9 mouse cellular contexts compared by ENCODE assay signal in genomic region chr4:133089802-133090201, GRCm38 (mm10). TPM values are rescaled to one million over a fixed set of nuclear protein-coding genes. Genes with fewer than 3 reads are reported as not detected.
DNase-seq lines count a peak whose midpoint lies in the region; ATAC-seq and TF ChIP-seq lines count a peak whose summit lies in the region.
"Had no signal": no experiment of that assay in that cellular context is flagged by ENCODE, and none has a peak within 500 bp of the region (broad histone marks: within the 10 kb centered on the region; RNA-seq: fewer than 3 reads in every experiment).

No protein-coding gene starts in this region.

- H3K36me3 ChIP-seq in heart, embryonic 11.5 days (ENCODE audit: control insufficient read depth, insufficient read depth, low read length) = no peaks in the 10 kb centered on the region
- H3K36me3 ChIP-seq in lung, postnatal 0 days (ENCODE audit: insufficient read depth, low read length) = no peaks in the 10 kb centered on the region
- H3K36me3 ChIP-seq in limb, embryonic 11.5 days (ENCODE audit: control insufficient read depth, insufficient read depth, low read length) = no peaks in the 10 kb centered on the region
- no peaks in the 10 kb centered on the region for H3K36me3 ChIP-seq in stomach, embryonic 16.5 days (ENCODE audit: control insufficient read depth, insufficient read depth, low read length)

- no peak for DNase-seq in heart, adult 18-20 months
- DNase-seq in lung, postnatal 0 days (ENCODE audit: low spot score) = no peak
- no peak for DNase-seq in lung, adult 2 months
- no peak for DNase-seq in limb, embryonic 11.5 days (ENCODE audit: low spot score)
- no peak for DNase-seq in adrenal gland, adult 8-10 months
- DNase-seq in embryo, embryonic 9.5 days (ENCODE audit: extremely low spot score) = no peak
- DNase-seq: lung, postnatal 36 days had no signal

- H3K4me3 ChIP-seq in heart, embryonic 11.5 days (ENCODE audit: low read depth, low read length) = no peak overlapping the region
- H3K4me3 ChIP-seq in lung, postnatal 0 days (ENCODE audit: low read depth, low read length) = no peak overlapping the region
- no peak overlapping the region for H3K4me3 ChIP-seq in lung, adult 2 months (replicated peaks; ENCODE audit: extremely low read depth, low read depth, low read length)
- no peak overlapping the region for H3K4me3 ChIP-seq in limb, embryonic 11.5 days (ENCODE audit: low read depth, low read length)
- H3K4me3 ChIP-seq in stomach, embryonic 16.5 days (replicated peaks; ENCODE audit: low read length) = no peak overlapping the region

- H3K27me3 ChIP-seq in heart, embryonic 11.5 days (ENCODE audit: control insufficient read depth, insufficient read depth, low read length) = peaks cover 3% of the 10 kb centered on the region; the same call in 1 of the 2 replicates
- no peaks in the 10 kb centered on the region for H3K27me3 ChIP-seq in lung, postnatal 0 days (replicated peaks; ENCODE audit: insufficient read depth, low read length)
- 0 out of 2 replicates have a peak, but pooled peaks cover 2% of the 10 kb centered on the region for H3K27me3 ChIP-seq in limb, embryonic 11.5 days (ENCODE audit: control insufficient read depth, insufficient read depth, low read length)
- no peaks in the 10 kb centered on the region for H3K27me3 ChIP-seq in stomach, embryonic 16.5 days (ENCODE audit: control insufficient read depth, insufficient read depth, low read length)

- H3K4me1 ChIP-seq in heart, embryonic 11.5 days (ENCODE audit: control insufficient read depth, insufficient read depth, low read length) = peaks cover 87% of the 10 kb centered on the region
- peaks cover 46% of the 10 kb centered on the region for H3K4me1 ChIP-seq in lung, postnatal 0 days (ENCODE audit: insufficient read depth, low read depth, low read length)
- peaks cover 49% of the 10 kb centered on the region for H3K4me1 ChIP-seq in lung, adult 2 months (ENCODE audit: control insufficient read depth, insufficient read depth, low read length)
- H3K4me1 ChIP-seq in limb, embryonic 11.5 days (ENCODE audit: control insufficient read depth, insufficient read depth, low read length) = peaks cover 67% of the 10 kb centered on the region
- peaks cover 90% of the 10 kb centered on the region for H3K4me1 ChIP-seq in stomach, embryonic 16.5 days (ENCODE audit: control insufficient read depth, insufficient read depth, low read length)

- no peak for ATAC-seq in heart, embryonic 11.5 days (replicated peaks; ENCODE audit: insufficient number of reproducible peaks, low FRiP score, low TSS enrichment)
- no peak for ATAC-seq in lung, postnatal 0 days
- no peak for ATAC-seq in limb, embryonic 11.5 days (ENCODE audit: insufficient number of reproducible peaks, low FRiP score, low TSS enrichment, low read depth)
- ATAC-seq in stomach, embryonic 16.5 days (ENCODE audit: insufficient read depth, low FRiP score) = no peak

- no peaks in the 10 kb centered on the region for H3K9me3 ChIP-seq in heart, embryonic 11.5 days (replicated peaks; ENCODE audit: control insufficient read depth, low read length)
- no peaks in the 10 kb centered on the region for H3K9me3 ChIP-seq in lung, postnatal 0 days (ENCODE audit: low read length)
- no peaks in the 10 kb centered on the region for H3K9me3 ChIP-seq in limb, embryonic 11.5 days (ENCODE audit: control insufficient read depth, low read length)
- H3K9me3 ChIP-seq in stomach, embryonic 16.5 days (replicated peaks; ENCODE audit: control insufficient read depth, low read length) = no peaks in the 10 kb centered on the region

- TF ChIP-seq POLR2A in lung, adult 2 months (IDR thresholded peaks at IDR 0.05; ENCODE audit: borderline replicate concordance, extremely low read depth, low read depth, low read length) = no peak

- peak overlapping the region; percentile 86 for H3K27ac ChIP-seq in heart, embryonic 11.5 days (ENCODE audit: low read depth, low read length)
- H3K27ac ChIP-seq in lung, postnatal 0 days (ENCODE audit: low read length) = peak overlapping the region; percentile 87
- H3K27ac ChIP-seq in limb, embryonic 11.5 days (replicated peaks; ENCODE audit: low read depth, low read length) = peak overlapping the region; percentile 83
- peak overlapping the region; percentile 94 for H3K27ac ChIP-seq in stomach, embryonic 16.5 days (ENCODE audit: low read length)

- WGBS in heart, embryonic 11.5 days (ENCODE audit: insufficient replicate concordance) = 55% methylated on average over 4 of the region's 4 CpGs
- WGBS in lung, postnatal 0 days = 75% methylated on average over 4 of the region's 4 CpGs
- WGBS in lung, adult 2 months = 82% methylated on average over 4 of the region's 4 CpGs
- WGBS in limb, embryonic 11.5 days = 69% methylated on average over 4 of the region's 4 CpGs
- 68% methylated on average over 4 of the region's 4 CpGs for WGBS in stomach, embryonic 16.5 days

- H3K9ac ChIP-seq in heart, embryonic 11.5 days (ENCODE audit: low read depth, low read length) = no peak overlapping the region; the same call in 1 of the 2 replicates
- H3K9ac ChIP-seq in lung, postnatal 0 days (replicated peaks; ENCODE audit: low read depth) = no peak overlapping the region
- no peak overlapping the region; the same call in 1 of the 2 replicates for H3K9ac ChIP-seq in limb, embryonic 11.5 days (ENCODE audit: low read length)
- peak overlapping the region; percentile 60 for H3K9ac ChIP-seq in stomach, embryonic 16.5 days (ENCODE audit: low read length)

- H3K4me2 ChIP-seq in heart, embryonic 11.5 days = no peak overlapping the region
- no peak overlapping the region for H3K4me2 ChIP-seq in lung, postnatal 0 days (replicated peaks; ENCODE audit: low read depth, low read length)
- no peak overlapping the region; the same call in 1 of the 2 replicates for H3K4me2 ChIP-seq in limb, embryonic 11.5 days (ENCODE audit: low read depth, severe bottlenecking)
- 0 out of 2 replicates have a peak overlapping the region, but pooled peaks have one; percentile 37 for H3K4me2 ChIP-seq in stomach, embryonic 16.5 days (ENCODE audit: low read depth, low read length)

- TF ChIP-seq EP300 in lung, postnatal 0 days (IDR thresholded peaks at IDR 0.05) = no peak

- no peak for TF ChIP-seq CTCF in lung, postnatal 0 days (IDR thresholded peaks at IDR 0.05)
- TF ChIP-seq CTCF in lung, adult 2 months (IDR thresholded peaks at IDR 0.05; ENCODE audit: insufficient read depth, low read length) = no peak

RNA-seq across cellular contexts. Expression of gene Wasf2, which starts 40.5 kb away (rescaled TPM):
- polyA plus RNA-seq in heart, embryonic 11.5 days (2014; fragmentation: Nextera tagmentation; extraction: Ambion mirVana) = 37.3 and 55.8 TPM in 2 replicates
- total RNA-seq in heart, adult 18-20 months (2021) = 10 to 100 TPM; 77.8 to 88.8 TPM
- 149 and 153 TPM in 2 replicates for polyA plus RNA-seq in lung, postnatal 0 days (2015; fragmentation: Nextera tagmentation; extraction: Ambion mirVana)
- polyA plus RNA-seq in lung, adult 2 months (2012; rRNA removed) = 91.7 and 109 TPM in 2 replicates
- polyA plus RNA-seq in limb, embryonic 11.5 days (2014; fragmentation: Nextera tagmentation; extraction: Ambion mirVana) = 54.7 and 63.6 TPM in 2 replicates
- polyA plus RNA-seq in stomach, embryonic 16.5 days (2015; fragmentation: Nextera tagmentation; extraction: Ambion mirVana) = 84.3 and 98.6 TPM in 2 replicates
- total RNA-seq in adrenal gland, adult 8-10 months (2022) = 100 to 1,000 TPM; 105 to 158 (median 133) TPM
